Mouse (Mus musculus) brain, embryonic 14.5 days (tissue): Measurements from ENCODE around the gene Ugt1a2. TPM values are rescaled to one million over a fixed set of nuclear protein-coding genes. Genes with fewer than 3 reads are reported as not detected.

Source experiments
- DNase-seq: peaks from one replicate; pipeline ENCODE4 v3.0.0-alpha.2; 2011; ENCODE audit warnings: low read depth
- CTCF ChIP-seq: fragments of 200-500 bp; IDR thresholded peaks from 2 replicates; pipeline ENCODE4 v1.5.1; 2012; ENCODE audit warnings: inconsistent platforms, mild to moderate bottlenecking, moderate library complexity, borderline replicate concordance; ENCODE audit not compliant: insufficient read depth, insufficient read length; ENCODE audit errors: extremely low read depth
- POLR2A ChIP-seq: fragments of 200-500 bp; IDR thresholded peaks from 2 replicates; pipeline ENCODE4 v1.6.1; 2012; ENCODE audit warnings: mild to moderate bottlenecking, inconsistent platforms, borderline replicate concordance; ENCODE audit not compliant: poor library complexity, insufficient read depth, insufficient read length, severe bottlenecking; ENCODE audit errors: extremely low read depth
- polyA plus RNA-seq: library from polyadenylated mRNA; depleted of rRNA; stranded (reverse); fragments of >200 nt; gene quantifications from 2 replicates; pipeline ENCODE4 v1.2.3, GENCODE M21; 2012

The Ugt1a2 gene
- polyA plus RNA-seq, 1 experiment, result 0.05 TPM

DNA sequence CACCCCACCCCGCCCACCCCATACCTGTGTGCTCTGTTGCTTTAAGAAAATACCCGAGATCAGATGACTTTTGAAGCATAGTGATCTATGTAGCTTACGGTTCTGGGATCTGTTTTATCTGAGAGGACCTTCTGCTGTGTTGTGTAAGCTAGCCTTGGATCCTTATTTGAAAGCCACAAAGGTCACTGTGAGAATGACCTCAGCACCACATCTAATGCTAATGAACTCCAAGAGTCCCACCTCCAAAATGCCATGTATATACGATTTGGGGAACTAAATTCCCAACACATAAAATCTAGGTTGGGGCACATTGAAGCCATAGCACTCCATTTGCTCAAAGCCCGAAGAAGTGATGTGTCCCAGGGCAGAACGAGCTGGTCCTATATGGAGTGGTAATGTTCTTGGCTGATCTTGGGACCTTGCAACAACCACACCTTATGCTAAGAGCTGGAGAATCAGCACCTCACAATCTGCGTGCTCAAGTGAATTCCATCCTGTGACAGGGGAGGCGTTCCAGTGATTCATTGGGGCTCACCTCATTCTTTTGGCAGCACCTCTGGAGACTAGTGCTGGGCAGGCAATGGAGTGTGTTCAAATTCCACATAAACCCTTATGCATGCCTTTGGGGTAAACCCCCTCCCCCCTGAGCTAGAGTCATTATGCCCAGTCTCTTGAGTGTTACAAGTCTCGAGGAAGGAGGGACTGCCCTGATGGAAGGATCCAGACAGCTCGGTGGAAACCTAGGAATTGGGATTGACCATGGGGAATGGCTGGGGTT, 56.7 kb downstream of the Ugt1a2 start:
- no peak for TF ChIP-seq CTCF
- TF ChIP-seq POLR2A, result no peak

DNA sequence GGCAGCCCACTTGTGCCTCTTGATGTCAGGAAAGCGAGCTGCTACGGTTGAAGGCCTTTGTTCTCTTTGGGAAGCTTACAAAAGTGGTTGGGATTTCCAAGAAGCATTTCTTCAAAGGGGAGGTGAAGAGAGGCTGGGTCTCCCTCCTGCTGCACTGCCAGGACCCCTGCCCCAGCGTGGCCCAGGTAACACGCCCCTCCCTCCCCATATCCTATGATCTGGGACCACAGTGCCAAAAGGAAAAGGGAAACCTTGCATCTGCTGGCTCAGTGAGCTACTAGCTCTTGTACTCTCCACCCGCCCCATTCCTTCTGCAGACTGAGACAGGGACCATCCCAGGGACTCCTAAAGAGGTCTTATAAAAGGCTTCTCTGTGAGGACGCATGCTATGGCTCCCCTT, 57.3 kb downstream of the Ugt1a2 start:
- no peak for DNase-seq
- no peak for TF ChIP-seq POLR2A
- TF ChIP-seq CTCF, result no peak

More for the DNA sequence above, 56.7 kb downstream of the Ugt1a2 start:
- no peak for DNase-seq

DNA sequence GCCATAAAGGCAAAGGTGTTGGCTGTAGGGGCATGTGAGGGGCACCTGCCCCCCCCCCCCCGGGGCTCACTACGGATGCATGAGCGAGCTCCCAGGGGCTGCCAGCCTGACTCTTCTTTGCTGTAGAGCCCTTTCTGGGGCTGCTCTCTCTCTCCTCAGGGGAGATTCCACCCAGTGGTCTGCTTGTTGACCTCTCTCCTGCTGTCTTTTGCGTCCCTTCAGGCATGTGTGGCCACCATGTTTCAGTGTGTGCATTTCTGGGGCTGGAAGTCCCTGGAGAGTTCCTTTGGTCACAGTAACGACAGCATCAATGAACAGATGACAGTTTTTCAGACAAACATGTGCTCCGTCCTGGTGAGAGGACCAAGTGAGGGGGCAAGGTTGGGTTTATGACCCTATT, 58.0 kb downstream of the Ugt1a2 start:
- DNase-seq, result no peak
- TF ChIP-seq POLR2A (no peak), CTCF (no peak)

- TF ChIP-seq POLR2A (no peak), CTCF (no peak)
- peak; percentile 47 for DNase-seq
Measured at GRCm38 (mm10) chr1:88258881-88259642, 58.7 kb downstream of the Ugt1a2 start.

- no peak for TF ChIP-seq POLR2A
- no peak for TF ChIP-seq CTCF
- no peak for DNase-seq
Measured at GRCm38 (mm10) chr1:88259643-88260024, 59.2 kb downstream of the Ugt1a2 start.

DNA sequence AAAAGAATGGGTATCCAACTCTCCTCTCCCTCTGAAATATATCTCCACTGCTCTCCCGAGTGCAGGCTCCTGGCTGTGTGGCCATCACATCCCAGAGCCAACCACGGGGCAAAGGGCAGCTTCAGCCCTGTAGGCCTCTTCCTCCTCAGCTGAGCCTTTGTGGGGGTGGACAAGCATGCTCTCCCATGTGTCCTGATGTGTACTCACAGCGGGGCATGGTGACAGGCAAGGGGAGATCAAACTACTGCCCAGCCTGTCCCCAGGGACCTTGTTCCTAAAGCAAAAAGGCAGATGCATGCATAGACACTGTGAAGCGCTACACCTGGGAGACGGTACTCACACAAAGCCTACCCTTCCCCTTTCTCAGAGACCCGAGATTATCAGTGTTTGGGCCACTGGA, 59.7 kb downstream of the Ugt1a2 start:
- no peak for DNase-seq
- TF ChIP-seq POLR2A (no peak), CTCF (no peak)

DNA sequence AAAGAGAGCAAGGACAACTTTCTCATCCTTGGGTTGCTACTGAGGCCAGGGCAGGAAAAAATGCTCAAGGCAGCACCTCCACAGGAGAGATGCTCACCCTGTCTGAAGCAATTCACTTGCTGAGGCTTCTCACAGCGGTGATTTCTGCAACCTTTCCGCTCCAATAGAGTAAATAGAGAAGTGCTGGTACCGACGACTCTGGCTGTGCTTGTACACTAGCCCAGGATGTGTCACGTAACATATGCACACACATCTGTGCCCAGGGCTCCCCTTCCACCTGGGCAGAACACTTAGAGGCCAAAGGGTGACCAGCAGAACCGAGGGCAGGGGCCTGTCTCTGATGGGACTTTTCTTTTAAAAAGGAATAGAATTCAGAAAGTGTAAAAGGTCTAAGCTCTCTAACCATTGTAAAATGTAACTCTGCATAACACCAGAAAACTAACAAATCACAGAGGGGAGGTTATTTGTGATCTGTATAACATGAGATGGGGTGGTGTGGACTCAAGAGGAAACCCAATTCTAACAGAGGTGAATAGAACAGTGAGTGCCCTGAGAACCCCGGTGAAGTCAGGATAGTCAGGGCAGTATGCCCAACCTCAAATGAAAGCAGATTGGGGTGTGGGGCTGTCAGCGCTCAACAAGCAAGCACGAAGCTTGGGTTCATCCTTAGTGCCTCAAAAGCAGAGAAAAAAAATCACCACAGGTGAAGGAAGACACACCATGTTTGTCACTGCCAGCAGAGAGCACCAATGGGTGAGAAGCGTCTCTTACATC, 60.4 kb downstream of the Ugt1a2 start:
- TF ChIP-seq POLR2A (no peak), CTCF (no peak)
- no peak for DNase-seq

DNA sequence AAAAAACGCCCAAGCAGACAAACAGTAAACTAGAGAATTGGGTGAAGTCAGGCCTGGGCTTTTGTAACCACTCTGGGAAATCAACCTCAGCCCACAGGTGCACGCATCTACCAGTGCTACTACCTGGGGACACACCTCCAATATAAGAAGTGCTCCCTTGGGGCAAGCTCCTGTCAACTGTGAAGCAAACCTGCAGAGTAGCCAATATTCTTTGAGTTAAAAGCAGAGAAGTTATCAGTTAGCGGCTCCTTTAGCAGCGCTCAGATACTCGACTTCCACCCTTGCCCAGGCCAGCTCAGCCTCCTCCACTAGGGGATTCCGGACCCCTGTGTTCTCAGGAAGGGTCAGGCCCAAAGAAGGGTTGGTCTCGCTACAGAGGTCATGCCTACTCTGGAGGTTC, 61.3 kb downstream of the Ugt1a2 start:
- DNase-seq, result no peak
- TF ChIP-seq CTCF (no peak), POLR2A (no peak)

- TF ChIP-seq CTCF (no peak), POLR2A (no peak)
- peak; percentile 82 for DNase-seq
Measured at GRCm38 (mm10) chr1:88262255-88262654, 61.9 kb downstream of the Ugt1a2 start.

- TF ChIP-seq CTCF (no peak), POLR2A (no peak)
- DNase-seq, result no peak
Measured at GRCm38 (mm10) chr1:88262961-88263360, 62.6 kb downstream of the Ugt1a2 start.

DNA sequence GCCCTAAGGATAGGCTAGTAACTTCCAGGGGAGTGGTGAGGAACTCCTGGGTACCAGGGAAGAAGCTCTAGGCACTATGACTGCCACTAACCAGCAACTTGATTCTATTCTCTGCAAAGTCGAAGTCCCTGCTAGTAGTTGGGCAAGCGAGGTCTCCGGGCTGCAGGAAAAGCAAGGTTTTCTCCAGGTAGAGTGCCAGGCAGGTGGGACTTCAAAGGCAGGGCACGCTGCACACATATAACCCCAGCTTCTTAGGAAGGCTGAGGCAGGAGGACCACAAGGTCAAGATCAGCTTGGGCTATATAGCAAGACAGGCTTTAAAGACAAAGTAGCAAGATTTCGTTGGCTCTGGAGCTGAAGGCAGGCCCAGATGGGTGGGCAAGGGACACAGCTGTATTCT, 63.4 kb downstream of the Ugt1a2 start:
- DNase-seq, result no peak
- TF ChIP-seq CTCF, result no peak
- no peak for TF ChIP-seq POLR2A
